Mouse (Mus musculus) kidney, embryonic 16.5 days (tissue): ENCODE results near the gene Cep68. TPM values are rescaled to one million over a fixed set of nuclear protein-coding genes. Genes with fewer than 3 reads are reported as not detected.

Experiments used
- ATAC-seq: fragments of 200-750 bp; cut with Nextera tagmentation; 2 replicates; pipeline ENCODE4 v1.8.0; 2017; ENCODE audit warnings: moderate TSS enrichment; ENCODE audit not compliant: low FRiP score, low TSS enrichment
- H3K27ac ChIP-seq: fragments of 300-500 bp; sonication (generic); 2 replicates; pipeline ENCODE4 v1.5.1; 2014; ENCODE audit warnings: low read length
- H3K27me3 ChIP-seq: fragments of 300-500 bp; sonication (generic); 2 replicates; pipeline ENCODE4 v1.6.1; 2014; ENCODE audit warnings: low read length, control low read depth, mixed read lengths; ENCODE audit not compliant: insufficient read depth
- H3K36me3 ChIP-seq: fragments of 300-500 bp; sonication (generic); 2 replicates; pipeline ENCODE4 v1.6.1; 2014; ENCODE audit warnings: low read length, control low read depth, mixed read lengths; ENCODE audit not compliant: insufficient read depth
- H3K4me1 ChIP-seq: fragments of 300-500 bp; sonication (generic); 2 replicates; pipeline ENCODE4 v1.6.1; 2014; ENCODE audit warnings: low read length, control low read depth, mixed read lengths; ENCODE audit not compliant: insufficient read depth
- H3K4me2 ChIP-seq: fragments of 300-500 bp; sonication (generic); replicated peaks from 2 replicates; pipeline ENCODE4 v1.6.1; 2014; ENCODE audit warnings: low read depth, low read length
- H3K4me3 ChIP-seq: fragments of 300-500 bp; sonication (generic); 2 replicates; pipeline ENCODE4 v1.5.1; 2014; ENCODE audit warnings: mild to moderate bottlenecking, low read length
- H3K9ac ChIP-seq: fragments of 300-500 bp; sonication (generic); replicated peaks from 2 replicates; pipeline ENCODE4 v1.6.1; 2014; ENCODE audit warnings: low read length
- H3K9me3 ChIP-seq: fragments of 300-500 bp; sonication (generic); 2 replicates; pipeline ENCODE4 v1.6.1; 2016; ENCODE audit warnings: low read length, control low read depth
- WGBS: fragments of 180-500 bp; shearing (Covaris S2); extraction: QIAGEN DNeasy Blood & Tissue Kit; methylation state at CpG from one replicate; pipeline ENCODE4 v1.1.7; 2014; 5-methylcytosine and 5-hydroxymethylcytosine counted together
- polyA plus RNA-seq: library from polyadenylated mRNA; unstranded; fragments of >200 nt; fragmentation: Nextera tagmentation; extraction: Ambion mirVana; gene quantifications from 2 replicates; pipeline ENCODE4 v1.2.1, GENCODE M21; 2015

The Cep68 gene
- 35.1 and 40.5 TPM in 2 replicates for polyA plus RNA-seq

DNA sequence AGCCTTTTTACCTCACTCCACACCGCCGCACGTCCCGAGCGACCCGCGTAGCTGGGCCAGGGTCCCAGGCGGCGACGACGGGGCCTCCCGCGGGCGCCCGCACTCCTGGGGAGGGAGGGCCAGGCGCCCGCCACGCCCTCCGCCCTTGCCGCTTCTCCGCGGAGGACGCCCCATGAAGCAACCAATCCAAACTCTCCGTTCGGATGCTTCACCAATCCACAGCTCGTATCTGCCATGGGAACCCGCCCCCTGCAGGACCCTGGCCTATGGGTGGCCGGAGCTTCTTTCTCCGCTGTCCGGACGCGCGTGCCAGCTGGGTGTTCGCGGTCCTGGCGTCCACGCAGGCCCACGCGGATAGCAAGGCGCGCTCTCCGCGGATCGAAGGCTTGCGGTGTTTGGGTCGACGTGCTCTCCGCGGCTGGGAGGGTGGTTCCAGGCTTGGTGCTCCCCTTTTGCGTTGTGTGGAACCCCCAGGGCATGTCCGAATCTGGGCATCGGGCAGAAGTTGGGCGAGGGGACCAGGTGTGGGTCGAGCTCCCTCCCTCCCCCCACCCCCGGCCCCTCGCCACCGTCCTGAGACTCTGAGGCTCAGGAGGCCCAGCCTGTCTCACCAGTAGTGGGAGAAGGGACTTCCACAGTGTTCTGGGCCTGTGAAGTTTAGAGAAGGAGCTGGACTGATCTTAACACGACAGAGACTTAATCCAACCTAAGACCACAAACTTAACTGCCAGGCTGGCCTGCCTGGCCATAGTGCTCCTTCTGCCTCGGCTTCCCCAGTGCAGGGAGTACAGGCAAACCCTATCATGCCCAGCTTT, at the start of gene Cep68:
TSS of gene Cep68 (minus strand) at position 134 of the 815 bp plus-strand sequence.
- peak within 1 kb of the TSS; percentile 91 for H3K4me2 ChIP-seq
- H3K4me1 ChIP-seq: peaks cover 24% of the 10 kb centered on the region
- peak within 1 kb of the TSS; percentile 95 for H3K4me3 ChIP-seq
- under 1% methylated on average over 58 of the region's 59 CpGs for whole genome bisulfite sequencing
- H3K9ac ChIP-seq: peak within 1 kb of the TSS; percentile 99
- no peaks in the 10 kb centered on the region for H3K27me3 ChIP-seq
- no peaks in the 10 kb centered on the region for H3K36me3 ChIP-seq
- no peaks in the 10 kb centered on the region for H3K9me3 ChIP-seq
- peak within 1 kb of the TSS; percentile 91 for H3K27ac ChIP-seq
- peak; percentile 99 for ATAC-seq

DNA sequence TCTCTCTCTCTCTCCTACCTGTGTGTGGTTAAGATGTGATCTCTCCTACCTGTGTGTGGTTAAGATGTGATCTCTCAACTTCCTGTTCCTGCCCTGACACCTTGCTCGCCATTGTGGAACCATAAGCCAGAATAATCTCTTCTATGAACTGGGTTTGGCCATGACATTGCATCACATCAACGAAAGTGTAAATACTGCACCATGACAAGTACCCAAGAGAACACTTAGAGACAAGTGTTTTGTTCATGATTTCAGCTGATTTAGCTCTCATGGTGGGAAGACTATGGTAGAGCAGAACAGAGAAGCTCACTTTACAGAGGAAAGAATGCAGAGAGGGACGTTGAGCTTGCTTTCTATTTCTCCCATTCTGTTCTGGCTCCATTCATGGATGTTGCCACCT, 35.2 kb upstream of the Cep68 start:
- Histone ChIP-seq H3K4me3 (no peak overlapping the region), H3K4me1 (no peaks in the 10 kb centered on the region), H3K9ac (no peak overlapping the region), H3K4me2 (no peak overlapping the region), H3K9me3 (no peaks in the 10 kb centered on the region), H3K27ac (no peak overlapping the region), H3K27me3 (no peaks in the 10 kb centered on the region), H3K36me3 (no peaks in the 10 kb centered on the region)
- ATAC-seq: no peak
- WGBS: 90% methylated on average over 3 of the region's 3 CpGs

DNA sequence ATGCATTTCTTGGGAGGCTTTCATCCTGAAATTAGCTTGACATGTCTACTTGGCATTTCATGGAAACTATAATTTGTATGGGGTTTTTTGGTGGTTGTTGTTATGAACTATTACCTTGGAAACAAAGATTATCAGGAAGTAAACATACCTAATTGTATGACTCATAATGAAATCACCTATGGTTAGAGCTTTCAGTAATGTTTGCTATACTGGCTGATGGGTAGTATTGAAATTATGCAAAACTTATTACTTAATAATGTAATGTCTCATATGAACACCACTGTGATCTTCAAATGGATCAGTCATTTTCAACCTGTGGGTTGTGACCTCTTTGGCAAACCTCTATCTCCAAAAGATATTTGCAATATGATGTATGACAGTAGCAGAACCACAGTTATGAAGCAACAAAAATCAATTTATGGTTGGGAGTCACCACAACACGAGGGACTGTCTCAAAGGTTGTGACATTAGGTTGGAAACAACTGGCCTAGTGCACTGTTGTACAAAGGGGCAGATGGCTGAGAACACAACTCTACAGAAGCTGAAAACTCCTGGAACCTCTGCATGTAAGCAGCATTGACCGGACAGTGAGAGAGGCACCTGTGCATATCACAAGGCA, 33.5 kb upstream of the Cep68 start:
- no peak overlapping the region for H3K4me3 ChIP-seq
- H3K9me3 ChIP-seq: no peaks in the 10 kb centered on the region
- WGBS: 80% methylated on average over 2 of the region's 2 CpGs
- H3K9ac ChIP-seq: no peak overlapping the region
- no peak for ATAC-seq
- no peaks in the 10 kb centered on the region for H3K4me1 ChIP-seq
- no peak overlapping the region for H3K4me2 ChIP-seq
- no peaks in the 10 kb centered on the region for H3K27me3 ChIP-seq
- H3K27ac ChIP-seq: no peak overlapping the region
- H3K36me3 ChIP-seq: no peaks in the 10 kb centered on the region

DNA sequence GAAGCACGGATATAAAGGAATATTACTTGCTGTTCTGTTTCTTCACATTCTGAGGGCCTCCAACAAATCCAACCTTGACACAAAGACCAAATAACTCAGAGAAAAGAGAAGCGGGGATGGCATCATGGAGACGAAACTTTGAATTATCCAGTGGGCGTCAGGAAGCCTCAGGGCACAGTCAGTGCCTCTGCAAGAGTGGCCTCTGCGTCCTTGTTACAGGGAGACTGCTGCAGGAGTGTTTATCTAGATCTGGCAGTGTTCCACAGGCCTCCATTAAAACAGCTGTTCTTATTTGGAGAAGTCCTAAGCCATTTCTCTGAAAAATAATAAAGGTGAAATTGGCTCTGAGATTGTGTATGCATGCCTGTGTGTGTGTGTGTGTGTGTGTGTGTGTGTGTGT, 31.8 kb upstream of the Cep68 start:
- Histone ChIP-seq H3K9me3 (no peaks in the 10 kb centered on the region), H3K9ac (no peak overlapping the region), H3K36me3 (no peaks in the 10 kb centered on the region), H3K27ac (no peak overlapping the region), H3K4me3 (no peak overlapping the region), H3K4me1 (no peaks in the 10 kb centered on the region), H3K4me2 (no peak overlapping the region), H3K27me3 (no peaks in the 10 kb centered on the region)
- WGBS: 65% methylated on average over 5 of the region's 5 CpGs
- no peak for ATAC-seq

DNA sequence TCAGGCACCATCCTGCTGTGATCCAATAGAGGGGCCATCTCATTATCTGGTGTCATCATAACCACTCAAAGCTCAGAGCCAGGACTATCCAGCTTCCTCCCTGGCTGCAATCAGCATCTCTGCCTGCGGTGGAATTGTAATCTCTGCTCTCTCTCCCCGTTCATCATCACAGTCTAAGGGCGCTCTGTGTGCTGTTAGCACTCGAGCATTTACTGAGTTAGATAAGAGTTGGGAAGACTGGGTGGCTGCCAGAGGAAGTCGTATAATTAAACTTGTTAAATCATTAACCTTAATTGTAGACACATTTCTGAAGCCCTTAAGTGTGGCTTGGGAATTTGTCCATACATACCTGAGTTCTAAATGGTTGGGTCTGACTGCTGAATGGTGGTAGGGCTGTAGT, 29.5 kb upstream of the Cep68 start:
- Histone ChIP-seq H3K4me2 (no peak overlapping the region), H3K9ac (no peak overlapping the region), H3K4me1 (no peaks in the 10 kb centered on the region), H3K27me3 (no peaks in the 10 kb centered on the region), H3K4me3 (no peak overlapping the region), H3K9me3 (no peaks in the 10 kb centered on the region), H3K27ac (no peak overlapping the region), H3K36me3 (no peaks in the 10 kb centered on the region)
- 32% methylated on average over 5 of the region's 5 CpGs for WGBS
- peak; percentile 57; the same call in 1 of the 2 replicates for ATAC-seq

DNA sequence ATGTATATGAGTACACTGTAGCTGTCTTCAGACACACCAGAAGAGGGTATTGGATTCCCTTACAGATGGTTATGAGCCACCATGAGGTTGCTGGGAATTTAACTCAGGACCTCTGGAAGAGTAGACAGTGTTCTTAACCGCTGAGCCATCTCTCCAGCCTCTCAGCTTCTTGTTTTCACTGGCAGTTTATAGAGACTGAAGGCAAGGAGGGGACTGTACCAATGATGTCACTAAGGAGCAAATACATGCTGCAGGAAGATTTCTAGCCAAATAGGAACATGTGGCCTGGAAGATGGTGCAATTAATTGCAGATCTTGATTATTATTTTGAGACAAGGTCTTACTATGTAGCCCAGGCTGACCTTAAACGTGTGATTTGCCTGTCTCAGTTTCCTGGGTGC, 27.9 kb upstream of the Cep68 start:
- Histone ChIP-seq H3K4me2 (no peak overlapping the region), H3K27me3 (no peaks in the 10 kb centered on the region), H3K36me3 (no peaks in the 10 kb centered on the region), H3K9ac (no peak overlapping the region), H3K4me3 (no peak overlapping the region), H3K9me3 (no peaks in the 10 kb centered on the region), H3K4me1 (no peaks in the 10 kb centered on the region), H3K27ac (no peak overlapping the region)
- no peak for ATAC-seq
- 77% methylated on average over 2 of the region's 2 CpGs for WGBS

DNA sequence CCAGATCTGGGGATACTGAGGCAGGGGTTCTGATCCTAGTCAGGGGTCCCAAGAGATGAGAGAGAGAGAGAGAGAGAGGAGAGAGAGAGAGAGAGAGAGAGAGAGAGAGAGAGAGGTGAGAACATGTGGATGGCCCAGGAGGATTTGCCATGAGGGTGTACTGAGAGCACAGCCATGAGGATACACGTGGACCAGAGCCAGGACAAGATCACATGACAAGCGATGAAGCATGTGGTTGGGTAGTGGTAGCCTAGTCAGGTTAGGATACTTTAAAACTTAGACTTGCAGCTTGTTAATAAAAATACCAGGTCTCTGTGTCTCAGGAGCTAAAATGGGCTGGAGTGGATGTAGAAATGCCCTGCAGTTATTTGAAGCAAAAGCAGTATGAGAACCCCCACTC, 26.7 kb upstream of the Cep68 start:
- H3K36me3 ChIP-seq: no peaks in the 10 kb centered on the region
- WGBS: 76% methylated on average over 2 of the region's 2 CpGs
- H3K9ac ChIP-seq: no peak overlapping the region
- no peak overlapping the region for H3K4me2 ChIP-seq
- no peaks in the 10 kb centered on the region for H3K4me1 ChIP-seq
- no peaks in the 10 kb centered on the region for H3K9me3 ChIP-seq
- H3K4me3 ChIP-seq: no peak overlapping the region
- no peak for ATAC-seq
- no peaks in the 10 kb centered on the region for H3K27me3 ChIP-seq
- H3K27ac ChIP-seq: no peak overlapping the region

DNA sequence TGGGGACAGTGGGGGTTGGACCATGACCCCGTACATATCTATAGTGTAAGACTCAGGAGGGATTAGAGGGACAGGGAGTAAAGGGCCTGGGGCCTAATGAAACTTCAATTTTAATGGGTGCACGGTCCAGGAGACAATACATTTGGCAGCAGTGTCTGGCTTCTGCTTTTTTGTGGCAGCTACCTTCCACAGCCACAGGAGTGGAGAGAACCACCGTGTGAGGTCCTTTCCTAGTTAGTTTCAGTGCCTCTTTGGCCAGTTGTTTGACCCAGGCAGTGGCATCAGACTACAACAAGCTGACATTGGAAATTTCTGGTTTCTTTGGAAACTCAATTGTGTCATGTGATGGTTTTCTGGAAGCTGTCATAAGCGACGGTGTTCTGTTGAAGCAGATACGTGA, 20.7 kb upstream of the Cep68 start:
- Histone ChIP-seq H3K4me1 (no peaks in the 10 kb centered on the region), H3K9ac (no peak overlapping the region), H3K36me3 (no peaks in the 10 kb centered on the region), H3K27me3 (no peaks in the 10 kb centered on the region), H3K4me2 (no peak overlapping the region), H3K4me3 (no peak overlapping the region), H3K9me3 (no peaks in the 10 kb centered on the region), H3K27ac (no peak overlapping the region)
- WGBS: 88% methylated on average over 6 of the region's 6 CpGs
- ATAC-seq: no peak

DNA sequence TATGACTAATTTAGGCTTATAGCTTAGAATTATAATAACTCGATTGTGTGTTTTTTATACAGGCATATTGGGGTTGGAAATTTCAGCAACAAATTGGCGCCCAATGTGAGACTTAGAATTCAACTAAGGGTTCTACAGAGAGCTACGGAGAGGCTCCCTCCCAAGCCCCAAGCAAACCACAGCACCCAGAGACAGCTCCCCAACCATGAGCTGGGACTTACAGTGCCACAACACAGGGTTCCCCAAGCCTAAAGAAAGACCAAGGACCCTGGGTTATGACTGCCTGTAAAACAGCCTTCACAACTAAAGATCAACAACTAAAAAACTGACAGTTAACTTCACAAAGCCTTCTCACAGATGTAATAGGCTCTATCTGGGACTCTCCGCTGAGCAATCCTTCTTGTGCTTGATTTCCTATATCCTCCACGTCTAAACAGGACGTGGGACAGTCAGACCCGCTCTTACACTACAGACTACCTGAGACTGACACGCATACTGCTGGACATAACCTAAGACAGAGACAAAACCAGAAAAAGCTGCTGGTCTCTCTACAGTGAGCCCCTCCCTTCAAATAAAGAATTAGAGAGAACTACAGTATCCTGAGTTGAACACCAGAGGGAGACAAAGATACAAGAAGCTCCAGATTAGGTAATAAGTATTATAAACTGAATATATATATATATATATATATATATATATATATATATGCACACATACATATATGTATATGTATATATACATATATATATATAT, 13.6 kb upstream of the Cep68 start:
- H3K4me2 ChIP-seq: no peak overlapping the region
- ATAC-seq: no peak
- H3K4me3 ChIP-seq: no peak overlapping the region
- H3K4me1 ChIP-seq: no peaks in the 10 kb centered on the region
- H3K36me3 ChIP-seq: no peaks in the 10 kb centered on the region
- no peaks in the 10 kb centered on the region for H3K27me3 ChIP-seq
- H3K9ac ChIP-seq: no peak overlapping the region
- no peaks in the 10 kb centered on the region for H3K9me3 ChIP-seq
- 63% methylated on average over 8 of the region's 8 CpGs for WGBS
- H3K27ac ChIP-seq: no peak overlapping the region

DNA sequence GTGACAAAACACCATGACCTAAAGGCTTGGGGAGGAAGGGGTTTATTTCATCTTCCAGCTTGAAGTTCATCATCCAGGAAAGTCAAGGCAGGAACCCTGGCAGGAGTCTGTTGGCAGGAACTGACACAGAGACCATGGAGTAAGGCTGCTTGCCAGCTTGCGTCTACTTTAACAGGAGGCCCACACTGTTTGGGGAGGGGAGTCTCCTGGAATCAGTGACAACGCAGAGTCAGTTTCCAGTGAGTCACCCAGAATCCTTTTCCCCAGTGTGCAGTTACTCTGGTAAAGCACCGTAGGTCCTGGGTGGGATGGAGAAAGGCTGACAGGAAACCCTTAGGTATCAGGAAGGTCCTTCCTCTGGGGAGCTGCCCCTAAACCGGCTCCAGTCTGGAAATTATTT, 5.6 kb upstream of the Cep68 start:
- H3K27me3 ChIP-seq: no peaks in the 10 kb centered on the region
- whole genome bisulfite sequencing: 79% methylated on average over 4 of the region's 4 CpGs

More for the DNA sequence above, 5.6 kb upstream of the Cep68 start:
- ATAC-seq: no peak
- Histone ChIP-seq H3K27ac (no peak overlapping the region), H3K4me3 (no peak overlapping the region), H3K4me2 (no peak overlapping the region), H3K9me3 (no peaks in the 10 kb centered on the region), H3K4me1 (no peaks in the 10 kb centered on the region), H3K36me3 (no peaks in the 10 kb centered on the region), H3K9ac (no peak overlapping the region)
